Mouse (Mus musculus) CH12.LX (cell line): ENCODE results near the gene Stxbp5l. TPM values are rescaled to one million over a fixed set of nuclear protein-coding genes. Genes with fewer than 3 reads are reported as not detected.

Experiments used
- polyA plus RNA-seq: library from polyadenylated mRNA; unstranded; fragments of >175 nt; gene quantifications from 2 replicates; pipeline ENCODE4 v1.2.1, GENCODE M21; 2012; ENCODE audit warnings: low read depth; ENCODE audit not compliant: insufficient read length
- total RNA-seq, 2 experiments: library from RNA; depleted of rRNA; stranded (reverse); fragments of 300-350 nt in 1 of 2; fragments of >200 nt in 1 of 2; gene quantifications; 2 replicates each; pipeline ENCODE4 v1.2.3; 2012 to 2014

Gene Stxbp5l
- total and polyA plus RNA-seq, 3 experiments = 0.09 to 0.24 (median 0.13) TPM

Other genes starting within 250 kb of the Stxbp5l start
- gene Gtf2e1, start 154.8 kb upstream of the Stxbp5l start, total RNA-seq (2012; rRNA removed) = 29.5 and 39.5 TPM in 2 replicates
- gene Gtf2e1, start 154.8 kb upstream of the Stxbp5l start, total RNA-seq (2014; rRNA removed) = 72.7 and 77.9 TPM in 2 replicates
- 52.2 and 56.0 TPM in 2 replicates for gene Gtf2e1, start 154.8 kb upstream of the Stxbp5l start, polyA plus RNA-seq
- gene Rabl3, start 154.9 kb upstream of the Stxbp5l start, total RNA-seq (2012; rRNA removed) = 12.3 and 14.4 TPM in 2 replicates
- gene Rabl3, start 154.9 kb upstream of the Stxbp5l start, total RNA-seq (2014; rRNA removed) = 19.0 and 19.8 TPM in 2 replicates
- gene Rabl3, start 154.9 kb upstream of the Stxbp5l start, polyA plus RNA-seq = 34.9 and 36.8 TPM in 2 replicates
- not detected in 2 replicates for gene Hgd, start 195.2 kb upstream of the Stxbp5l start, total RNA-seq (2012; rRNA removed)
- gene Hgd, start 195.2 kb upstream of the Stxbp5l start, total RNA-seq (2014; rRNA removed) = not detected in 2 replicates
- not detected in 2 replicates for gene Hgd, start 195.2 kb upstream of the Stxbp5l start, polyA plus RNA-seq